Mouse (Mus musculus): ENCODE results near the gene Ptpn12. TPM values are rescaled to one million over a fixed set of nuclear protein-coding genes. Genes with fewer than 3 reads are reported as not detected.

Gene Ptpn12
- polyA plus RNA-seq, 1 experiment from 2014 or later, result 27.8 TPM

DNA sequence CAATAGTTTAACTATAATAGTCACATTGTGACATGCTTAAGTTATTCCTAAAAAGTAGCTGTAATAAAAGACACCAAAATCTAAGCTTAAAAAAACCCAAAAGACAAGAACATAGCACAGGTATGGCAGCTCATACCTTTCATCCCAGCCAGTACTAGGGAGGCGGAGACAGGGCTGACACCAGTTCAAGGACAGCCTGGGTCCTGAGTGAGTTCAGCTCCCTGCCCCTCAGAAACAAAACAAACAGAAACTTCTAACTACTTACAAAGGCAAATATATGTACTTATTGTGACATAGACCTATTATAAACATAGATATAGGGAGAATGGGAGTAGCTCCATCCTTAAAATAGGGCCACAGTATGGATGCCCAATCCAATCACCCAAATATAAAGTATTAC is 3.2 kb downstream of the Ptpn12 start:
- Histone ChIP-seq H3K27ac (ENCODE audit: low read length) (no peak overlapping the region), H3K36me3 (ENCODE audit: control insufficient read depth, insufficient read depth, low read length) (no peaks in the 10 kb centered on the region), H3K27me3 (ENCODE audit: control insufficient read depth, insufficient read depth, low read length) (no peaks in the 10 kb centered on the region), H3K4me3 (ENCODE audit: low read depth, low read length) (no peak overlapping the region), H3K9ac (replicated peaks; ENCODE audit: low read depth, low read length) (no peak overlapping the region), H3K9me3 (ENCODE audit: control insufficient read depth, low read depth, low read length) (no peaks in the 10 kb centered on the region), H3K4me2 (replicated peaks; ENCODE audit: low read depth, low read length) (no peak overlapping the region), H3K4me1 (ENCODE audit: control insufficient read depth, insufficient read depth, low read length) (peaks cover 4% of the 10 kb centered on the region; the same call in 1 of the 2 replicates)
- 88% methylated on average over 1 of the region's 1 CpGs for WGBS
- ATAC-seq (ENCODE audit: insufficient number of reproducible peaks, insufficient read depth, low FRiP score, low read depth), result no peak

DNA sequence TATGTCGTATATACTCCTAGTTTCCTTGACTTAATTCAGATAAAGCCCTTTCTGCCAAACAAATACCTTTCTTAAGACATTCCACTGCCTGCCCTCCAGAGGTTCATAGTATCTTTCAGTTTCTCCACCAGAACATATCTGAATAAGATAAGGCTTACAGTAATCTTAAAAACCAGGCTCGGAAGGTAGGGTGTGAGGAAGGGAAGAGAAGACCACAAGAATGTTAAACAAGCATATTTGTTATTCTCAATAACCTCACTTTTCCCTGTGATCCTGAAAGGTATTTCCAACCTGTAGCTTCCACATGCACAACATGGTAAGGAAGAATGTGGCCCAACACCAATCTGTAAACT is 5.0 kb downstream of the Ptpn12 start:
- Histone ChIP-seq H3K27me3 (ENCODE audit: control insufficient read depth, insufficient read depth, low read length) (no peaks in the 10 kb centered on the region), H3K9ac (replicated peaks; ENCODE audit: low read depth, low read length) (no peak overlapping the region), H3K4me1 (ENCODE audit: control insufficient read depth, insufficient read depth, low read length) (peaks cover 4% of the 10 kb centered on the region; the same call in 1 of the 2 replicates), H3K9me3 (ENCODE audit: control insufficient read depth, low read depth, low read length) (no peaks in the 10 kb centered on the region), H3K4me2 (replicated peaks; ENCODE audit: low read depth, low read length) (no peak overlapping the region), H3K36me3 (ENCODE audit: control insufficient read depth, insufficient read depth, low read length) (no peaks in the 10 kb centered on the region), H3K27ac (ENCODE audit: low read length) (no peak overlapping the region), H3K4me3 (ENCODE audit: low read depth, low read length) (no peak overlapping the region)
- WGBS, result 51% methylated on average over 2 of the region's 2 CpGs
- ATAC-seq (ENCODE audit: insufficient number of reproducible peaks, insufficient read depth, low FRiP score, low read depth), result no peak

DNA sequence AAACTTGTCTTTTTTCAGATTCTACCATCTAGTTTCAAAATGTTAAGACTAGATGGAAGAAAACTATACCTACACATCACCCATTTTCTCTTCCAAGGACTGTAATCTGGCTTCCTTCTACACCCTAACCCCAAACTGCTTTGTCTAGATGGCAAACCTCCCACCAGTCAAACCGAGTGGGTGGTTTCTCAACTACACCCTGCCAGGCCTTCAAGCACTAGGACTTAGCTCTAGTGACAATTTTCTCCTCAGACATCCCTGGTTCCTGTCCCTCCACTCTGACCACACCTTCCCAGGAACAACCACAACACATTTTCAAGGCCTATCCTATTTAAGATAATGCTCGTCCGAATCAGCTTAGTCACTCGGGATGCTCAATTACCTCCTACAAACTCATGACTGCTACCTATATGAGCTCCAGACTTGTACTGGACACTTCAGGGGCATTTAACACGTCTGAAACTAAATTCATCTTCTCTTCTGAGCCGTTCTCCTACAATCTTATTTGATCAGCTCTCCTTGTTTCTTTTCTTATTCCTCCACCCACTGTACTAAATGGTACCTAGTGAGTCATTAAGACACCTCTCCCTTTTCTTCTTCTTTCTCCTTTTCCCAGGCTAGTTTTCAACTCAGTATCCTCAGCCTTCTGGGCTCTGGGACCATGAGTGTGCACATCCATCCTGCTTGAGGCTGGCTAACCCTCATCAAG is 5.5 kb downstream of the Ptpn12 start:
- Histone ChIP-seq H3K36me3 (ENCODE audit: control insufficient read depth, insufficient read depth, low read length) (no peaks in the 10 kb centered on the region), H3K4me3 (ENCODE audit: low read depth, low read length) (no peak overlapping the region), H3K9me3 (ENCODE audit: control insufficient read depth, low read depth, low read length) (no peaks in the 10 kb centered on the region), H3K27ac (ENCODE audit: low read length) (no peak overlapping the region), H3K4me1 (ENCODE audit: control insufficient read depth, insufficient read depth, low read length) (peaks cover 4% of the 10 kb centered on the region; the same call in 1 of the 2 replicates), H3K4me2 (replicated peaks; ENCODE audit: low read depth, low read length) (no peak overlapping the region), H3K27me3 (ENCODE audit: control insufficient read depth, insufficient read depth, low read length) (no peaks in the 10 kb centered on the region), H3K9ac (replicated peaks; ENCODE audit: low read depth, low read length) (no peak overlapping the region)
- ATAC-seq (ENCODE audit: insufficient number of reproducible peaks, insufficient read depth, low FRiP score, low read depth), result no peak
- 84% methylated on average over 6 of the region's 6 CpGs for WGBS

GRCm38 (mm10) chr5:21049006-21049405 is 6.7 kb downstream of the Ptpn12 start:
- Histone ChIP-seq H3K4me2 (replicated peaks; ENCODE audit: low read depth, low read length) (no peak overlapping the region), H3K27me3 (ENCODE audit: control insufficient read depth, insufficient read depth, low read length) (no peaks in the 10 kb centered on the region), H3K4me3 (ENCODE audit: low read depth, low read length) (no peak overlapping the region), H3K4me1 (ENCODE audit: control insufficient read depth, insufficient read depth, low read length) (peaks cover 4% of the 10 kb centered on the region; the same call in 1 of the 2 replicates), H3K9ac (replicated peaks; ENCODE audit: low read depth, low read length) (no peak overlapping the region), H3K27ac (ENCODE audit: low read length) (no peak overlapping the region), H3K36me3 (ENCODE audit: control insufficient read depth, insufficient read depth, low read length) (no peaks in the 10 kb centered on the region), H3K9me3 (ENCODE audit: control insufficient read depth, low read depth, low read length) (no peaks in the 10 kb centered on the region)
- no peak for ATAC-seq (ENCODE audit: insufficient number of reproducible peaks, insufficient read depth, low FRiP score, low read depth)
- 84% methylated on average over 4 of the region's 4 CpGs for WGBS

DNA sequence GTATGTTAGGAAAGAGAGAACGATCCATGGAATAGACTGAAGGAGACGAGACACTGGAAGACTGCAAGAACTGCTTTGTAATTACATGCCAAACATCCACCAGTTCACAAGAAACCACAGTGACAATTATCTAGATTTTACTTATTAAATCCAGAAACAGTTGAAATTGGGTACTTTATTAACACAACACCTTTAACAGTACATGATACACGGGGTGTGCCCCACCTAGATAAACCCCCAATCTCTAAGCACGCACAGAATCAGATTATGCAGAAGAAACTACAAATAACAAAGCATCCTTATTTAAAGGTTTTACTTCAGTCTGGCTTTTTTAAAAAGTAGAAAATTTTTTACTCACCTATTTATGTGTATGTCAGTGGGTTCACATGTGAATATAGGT is 8.6 kb downstream of the Ptpn12 start:
- no peak overlapping the region for H3K4me3 ChIP-seq (ENCODE audit: low read depth, low read length)
- no peak for ATAC-seq (ENCODE audit: insufficient number of reproducible peaks, insufficient read depth, low FRiP score, low read depth)
- H3K27ac ChIP-seq (ENCODE audit: low read length), result no peak overlapping the region
- no peaks in the 10 kb centered on the region for H3K9me3 ChIP-seq (ENCODE audit: control insufficient read depth, low read depth, low read length)
- no peaks in the 10 kb centered on the region for H3K4me1 ChIP-seq (ENCODE audit: control insufficient read depth, insufficient read depth, low read length)
- H3K27me3 ChIP-seq (ENCODE audit: control insufficient read depth, insufficient read depth, low read length), result no peaks in the 10 kb centered on the region
- no peaks in the 10 kb centered on the region for H3K36me3 ChIP-seq (ENCODE audit: control insufficient read depth, insufficient read depth, low read length)
- no peak overlapping the region for H3K9ac ChIP-seq (replicated peaks; ENCODE audit: low read depth, low read length)
- no peak overlapping the region for H3K4me2 ChIP-seq (replicated peaks; ENCODE audit: low read depth, low read length)
- 90% methylated on average over 4 of the region's 4 CpGs for WGBS

- H3K4me1 ChIP-seq (ENCODE audit: control insufficient read depth, insufficient read depth, low read length), result no peaks in the 10 kb centered on the region
- no peak overlapping the region for H3K4me2 ChIP-seq (replicated peaks; ENCODE audit: low read depth, low read length)
- WGBS, result 87% methylated on average over 7 of the region's 7 CpGs
- no peak for ATAC-seq (ENCODE audit: insufficient number of reproducible peaks, insufficient read depth, low FRiP score, low read depth)
- H3K36me3 ChIP-seq (ENCODE audit: control insufficient read depth, insufficient read depth, low read length), result no peaks in the 10 kb centered on the region
- H3K27ac ChIP-seq (ENCODE audit: low read length), result no peak overlapping the region
- H3K4me3 ChIP-seq (ENCODE audit: low read depth, low read length), result no peak overlapping the region
- no peaks in the 10 kb centered on the region for H3K27me3 ChIP-seq (ENCODE audit: control insufficient read depth, insufficient read depth, low read length)
- no peak overlapping the region for H3K9ac ChIP-seq (replicated peaks; ENCODE audit: low read depth, low read length)
- no peaks in the 10 kb centered on the region for H3K9me3 ChIP-seq (ENCODE audit: control insufficient read depth, low read depth, low read length)
Observed at GRCm38 (mm10) chr5:21046150-21047048, 9.3 kb downstream of the Ptpn12 start.

GRCm38 (mm10) chr5:21045462-21045861 is 10.2 kb downstream of the Ptpn12 start:
- ATAC-seq (ENCODE audit: insufficient number of reproducible peaks, insufficient read depth, low FRiP score, low read depth), result no peak
- Histone ChIP-seq H3K9me3 (ENCODE audit: control insufficient read depth, low read depth, low read length) (no peaks in the 10 kb centered on the region), H3K4me2 (replicated peaks; ENCODE audit: low read depth, low read length) (no peak overlapping the region), H3K9ac (replicated peaks; ENCODE audit: low read depth, low read length) (no peak overlapping the region), H3K4me1 (ENCODE audit: control insufficient read depth, insufficient read depth, low read length) (no peaks in the 10 kb centered on the region), H3K27ac (ENCODE audit: low read length) (no peak overlapping the region), H3K27me3 (ENCODE audit: control insufficient read depth, insufficient read depth, low read length) (no peaks in the 10 kb centered on the region), H3K4me3 (ENCODE audit: low read depth, low read length) (no peak overlapping the region), H3K36me3 (ENCODE audit: control insufficient read depth, insufficient read depth, low read length) (no peaks in the 10 kb centered on the region)
- WGBS, result 90% methylated on average over 2 of the region's 2 CpGs

DNA sequence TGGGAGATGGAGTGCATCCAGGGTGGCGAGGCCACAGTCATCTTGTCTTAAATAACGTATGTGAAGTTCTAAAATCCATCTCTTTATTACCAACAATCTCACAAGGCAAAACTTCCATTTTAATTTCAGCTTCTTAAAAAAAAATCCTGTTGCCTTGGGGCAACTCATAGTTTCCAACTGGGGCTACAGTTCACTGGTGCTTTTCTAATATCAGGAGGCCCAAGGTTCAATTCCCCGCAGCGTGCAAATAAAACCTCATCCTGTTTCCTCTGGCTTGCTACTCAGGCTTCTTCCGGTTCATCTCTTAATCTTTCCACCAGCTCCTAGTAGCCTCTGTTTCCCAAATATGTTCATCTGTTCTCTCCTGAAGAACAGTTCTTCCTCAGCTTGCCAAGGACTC is 17.6 kb downstream of the Ptpn12 start:
- WGBS, result 85% methylated on average over 5 of the region's 5 CpGs

More for the DNA sequence above, 17.6 kb downstream of the Ptpn12 start:
- 0 out of 2 replicates have a peak, but pooled peaks cover 3% of the 10 kb centered on the region for H3K4me1 ChIP-seq (ENCODE audit: control insufficient read depth, insufficient read depth, low read length)
- no peak for ATAC-seq (ENCODE audit: insufficient number of reproducible peaks, insufficient read depth, low FRiP score, low read depth)
- no peak overlapping the region for H3K9ac ChIP-seq (replicated peaks; ENCODE audit: low read depth, low read length)
- no peak overlapping the region for H3K4me3 ChIP-seq (ENCODE audit: low read depth, low read length)
- H3K36me3 ChIP-seq (ENCODE audit: control insufficient read depth, insufficient read depth, low read length), result no peaks in the 10 kb centered on the region
- no peak overlapping the region for H3K27ac ChIP-seq (ENCODE audit: low read length)
- H3K9me3 ChIP-seq (ENCODE audit: control insufficient read depth, low read depth, low read length), result no peaks in the 10 kb centered on the region
- H3K27me3 ChIP-seq (ENCODE audit: control insufficient read depth, insufficient read depth, low read length), result no peaks in the 10 kb centered on the region
- no peak overlapping the region for H3K4me2 ChIP-seq (replicated peaks; ENCODE audit: low read depth, low read length)

All from stomach, embryonic 14.5 days (tissue).